Mouse (Mus musculus) limb, embryonic 15.5 days (tissue): ENCODE measurements around the gene Gps2. TPM values are rescaled to one million over a fixed set of nuclear protein-coding genes. Genes with fewer than 3 reads are reported as not detected.

ENCODE experiments used
- ATAC-seq: fragments of 200-750 bp; cut with Nextera tagmentation; 2 replicates; pipeline ENCODE4 v1.8.0; 2017; ENCODE audit warnings: low read depth, moderate TSS enrichment; ENCODE audit not compliant: insufficient number of reproducible peaks, low FRiP score, low TSS enrichment
- H3K27ac ChIP-seq: fragments of 300-500 bp; sonication (generic); 2 replicates; pipeline ENCODE4 v1.5.1; 2015; ENCODE audit warnings: moderate library complexity, mild to moderate bottlenecking, inconsistent platforms
- H3K27me3 ChIP-seq: fragments of 300-500 bp; sonication (generic); 2 replicates; pipeline ENCODE4 v1.6.1; 2015; ENCODE audit warnings: inconsistent platforms
- H3K36me3 ChIP-seq: fragments of 300-500 bp; sonication (generic); 2 replicates; pipeline ENCODE4 v1.6.1; 2015; ENCODE audit warnings: inconsistent platforms
- H3K4me1 ChIP-seq: fragments of 300-500 bp; sonication (generic); 2 replicates; pipeline ENCODE4 v1.6.1; 2015; ENCODE audit warnings: inconsistent platforms
- H3K4me2 ChIP-seq: fragments of 300-500 bp; sonication (generic); 2 replicates; pipeline ENCODE4 v1.6.1; 2015; ENCODE audit warnings: mild to moderate bottlenecking, inconsistent platforms
- H3K4me3 ChIP-seq: fragments of 300-500 bp; sonication (generic); 2 replicates; pipeline ENCODE4 v1.5.1; 2015; ENCODE audit warnings: mild to moderate bottlenecking, inconsistent platforms
- H3K9ac ChIP-seq: fragments of 300-500 bp; sonication (generic); 2 replicates; pipeline ENCODE4 v1.6.1; 2015; ENCODE audit warnings: inconsistent platforms
- H3K9me3 ChIP-seq: fragments of 300-500 bp; sonication (generic); 2 replicates; pipeline ENCODE4 v1.6.1; 2016; ENCODE audit warnings: inconsistent platforms
- WGBS: fragments of 180-500 bp; shearing (Covaris S2); methylation state at CpG from one replicate; pipeline ENCODE4 v1.1.7; 2015; 5-methylcytosine and 5-hydroxymethylcytosine counted together
- polyA plus RNA-seq: library from polyadenylated mRNA; unstranded; fragments of >200 nt; fragmentation: Nextera tagmentation; extraction: Ambion mirVana; gene quantifications from 2 replicates; pipeline ENCODE4 v1.2.1, GENCODE M21; 2015

Gene Gps2
- polyA plus RNA-seq = 71.5 and 77.1 TPM in 2 replicates

DNA sequence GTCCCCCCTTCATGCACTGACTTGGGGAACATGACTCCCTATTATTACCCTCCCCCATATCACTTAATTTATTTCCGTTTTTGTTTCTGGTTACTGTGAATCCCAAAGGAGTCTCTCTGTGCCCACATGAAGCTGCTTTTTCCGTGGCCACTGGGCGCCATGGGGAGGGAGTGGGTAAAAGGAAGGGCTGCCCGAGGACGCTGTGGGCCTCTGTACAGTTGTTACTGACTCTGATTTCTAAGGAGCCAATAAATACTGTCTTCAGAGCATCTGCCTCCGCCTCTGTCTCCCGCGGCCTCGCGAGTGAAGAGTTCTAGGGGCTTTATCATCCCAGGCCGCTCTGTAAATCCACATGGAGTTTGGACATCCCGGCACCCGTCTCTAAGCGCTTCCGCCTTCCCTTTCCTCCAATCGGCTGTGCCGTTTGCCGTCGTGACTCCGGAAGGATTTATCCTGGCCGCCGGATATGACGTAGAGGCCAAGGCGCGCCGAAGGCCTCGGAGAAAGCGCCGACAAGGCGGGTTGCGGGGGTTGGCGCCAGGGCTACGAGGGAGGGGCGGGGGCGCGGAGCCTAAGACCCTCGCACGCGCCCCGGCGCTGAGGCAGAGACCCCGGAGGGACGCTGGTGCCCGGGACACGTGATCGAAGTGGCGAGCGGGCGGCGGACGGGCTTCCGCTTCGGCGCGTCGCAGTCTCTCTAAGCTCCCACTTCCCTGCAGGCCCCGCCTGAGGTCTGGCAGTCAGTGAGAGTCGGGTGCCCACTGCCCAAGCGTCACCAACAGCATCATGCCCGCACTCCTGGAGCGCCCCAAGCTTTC lies at the start of gene Gps2:
Gene Gps2, plus strand, starts transcription at position 335 of the 818 bp plus-strand sequence.
- Histone ChIP-seq H3K27ac (peak within 1 kb of the TSS; percentile 88), H3K36me3 (peaks cover 86% of the 10 kb centered on the region), H3K9me3 (no peaks in the 10 kb centered on the region), H3K27me3 (no peaks in the 10 kb centered on the region), H3K9ac (peak within 1 kb of the TSS; percentile 71), H3K4me3 (peak within 1 kb of the TSS; percentile 70), H3K4me2 (peak within 1 kb of the TSS; percentile 82), H3K4me1 (peaks cover 32% of the 10 kb centered on the region)
- peak; percentile 83 for ATAC-seq
- 1% methylated on average over 60 of the region's 61 CpGs for WGBS

DNA sequence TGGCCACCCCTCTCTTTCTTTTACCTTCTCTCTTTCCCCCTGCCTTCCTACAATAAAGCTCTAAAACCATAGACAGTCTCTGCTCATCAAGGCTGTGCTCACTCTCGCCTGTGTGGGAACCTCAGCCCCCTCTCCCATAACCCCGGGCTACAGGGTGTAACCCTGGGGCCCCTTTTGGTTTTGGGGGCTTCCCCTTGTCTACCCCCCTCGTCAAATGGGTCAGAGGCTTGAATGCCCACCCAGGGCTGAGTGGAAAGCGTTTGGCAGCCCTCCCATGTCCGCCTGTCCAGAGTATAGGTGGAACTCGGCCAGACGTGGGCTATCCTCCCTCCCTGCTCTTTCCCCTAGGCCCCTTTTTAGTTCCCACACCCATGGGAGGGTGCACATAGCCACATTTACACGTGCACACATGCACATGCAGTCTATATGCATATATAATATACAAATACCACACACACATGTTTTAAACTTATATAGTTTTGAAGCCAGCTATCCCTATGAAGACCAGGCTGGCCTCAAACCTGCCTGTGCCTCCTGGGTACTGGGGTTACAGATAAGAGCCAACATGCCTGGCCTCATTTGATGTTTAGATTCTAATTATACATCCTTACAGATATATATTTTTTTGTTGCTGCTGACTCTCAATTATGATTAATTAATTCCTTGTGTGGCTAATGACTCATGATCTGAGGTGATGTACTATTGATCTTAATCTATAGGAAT lies 49.4 kb upstream of the Gps2 start:
- no peak for ATAC-seq
- Histone ChIP-seq H3K4me3 (no peak overlapping the region), H3K27me3 (peaks cover 7% of the 10 kb centered on the region; the same call in 1 of the 2 replicates), H3K9ac (no peak overlapping the region), H3K9me3 (no peaks in the 10 kb centered on the region), H3K27ac (no peak overlapping the region), H3K4me2 (no peak overlapping the region), H3K4me1 (peaks cover 4% of the 10 kb centered on the region; the same call in 1 of the 2 replicates), H3K36me3 (no peaks in the 10 kb centered on the region)
- 48% methylated on average over 8 of the region's 8 CpGs for WGBS

DNA sequence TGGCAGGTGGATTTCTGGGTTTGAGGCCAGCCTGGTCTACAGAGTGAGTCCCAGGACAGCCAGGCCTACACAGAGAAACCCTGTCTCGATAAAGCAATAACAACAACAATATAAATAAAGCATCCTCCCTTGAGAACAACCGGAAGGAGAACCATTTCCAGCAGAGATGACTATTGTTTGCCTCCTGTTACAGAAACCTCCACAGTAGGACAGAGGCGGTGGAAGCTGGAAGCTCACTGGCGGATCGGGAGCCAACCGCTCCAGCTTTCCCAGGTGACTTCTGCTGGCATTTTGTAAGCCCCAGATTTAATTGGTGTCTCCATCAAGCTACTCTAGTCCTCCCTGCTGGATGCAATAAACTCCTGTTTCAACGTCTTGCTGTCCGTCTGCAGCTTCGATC lies 48.1 kb upstream of the Gps2 start:
- no peaks in the 10 kb centered on the region for H3K27me3 ChIP-seq
- ATAC-seq = no peak
- H3K27ac ChIP-seq = no peak overlapping the region
- peaks cover 4% of the 10 kb centered on the region; the same call in 1 of the 2 replicates for H3K4me1 ChIP-seq
- H3K4me2 ChIP-seq = no peak overlapping the region
- H3K9me3 ChIP-seq = no peaks in the 10 kb centered on the region
- H3K36me3 ChIP-seq = no peaks in the 10 kb centered on the region
- H3K4me3 ChIP-seq = no peak overlapping the region
- 78% methylated on average over 9 of the region's 9 CpGs for WGBS
- no peak overlapping the region for H3K9ac ChIP-seq

DNA sequence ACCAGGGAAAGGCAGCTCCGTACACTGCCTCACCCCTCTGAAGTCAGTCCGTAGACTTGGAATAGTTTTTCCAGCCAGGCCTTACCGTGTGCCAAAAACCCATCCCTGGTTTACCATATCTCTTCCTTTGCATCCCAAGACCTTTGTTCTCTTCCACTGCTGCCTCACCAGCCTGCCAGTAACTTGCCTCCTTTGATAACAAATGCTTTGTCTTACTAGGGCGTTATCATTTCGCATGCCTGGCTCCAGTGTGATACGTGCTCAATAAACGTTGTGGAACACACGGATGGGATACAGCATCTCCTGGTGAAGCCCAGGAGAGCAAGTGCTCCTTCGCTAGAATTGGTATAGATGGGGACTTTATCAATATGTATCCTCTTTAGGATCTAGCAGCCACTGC lies 46.4 kb upstream of the Gps2 start:
- Histone ChIP-seq H3K4me1 (peaks cover 4% of the 10 kb centered on the region; the same call in 1 of the 2 replicates), H3K36me3 (no peaks in the 10 kb centered on the region), H3K27ac (no peak overlapping the region), H3K9ac (no peak overlapping the region), H3K9me3 (no peaks in the 10 kb centered on the region), H3K27me3 (no peaks in the 10 kb centered on the region), H3K4me2 (no peak overlapping the region), H3K4me3 (no peak overlapping the region)
- 72% methylated on average over 9 of the region's 9 CpGs for WGBS
- no peak for ATAC-seq

DNA sequence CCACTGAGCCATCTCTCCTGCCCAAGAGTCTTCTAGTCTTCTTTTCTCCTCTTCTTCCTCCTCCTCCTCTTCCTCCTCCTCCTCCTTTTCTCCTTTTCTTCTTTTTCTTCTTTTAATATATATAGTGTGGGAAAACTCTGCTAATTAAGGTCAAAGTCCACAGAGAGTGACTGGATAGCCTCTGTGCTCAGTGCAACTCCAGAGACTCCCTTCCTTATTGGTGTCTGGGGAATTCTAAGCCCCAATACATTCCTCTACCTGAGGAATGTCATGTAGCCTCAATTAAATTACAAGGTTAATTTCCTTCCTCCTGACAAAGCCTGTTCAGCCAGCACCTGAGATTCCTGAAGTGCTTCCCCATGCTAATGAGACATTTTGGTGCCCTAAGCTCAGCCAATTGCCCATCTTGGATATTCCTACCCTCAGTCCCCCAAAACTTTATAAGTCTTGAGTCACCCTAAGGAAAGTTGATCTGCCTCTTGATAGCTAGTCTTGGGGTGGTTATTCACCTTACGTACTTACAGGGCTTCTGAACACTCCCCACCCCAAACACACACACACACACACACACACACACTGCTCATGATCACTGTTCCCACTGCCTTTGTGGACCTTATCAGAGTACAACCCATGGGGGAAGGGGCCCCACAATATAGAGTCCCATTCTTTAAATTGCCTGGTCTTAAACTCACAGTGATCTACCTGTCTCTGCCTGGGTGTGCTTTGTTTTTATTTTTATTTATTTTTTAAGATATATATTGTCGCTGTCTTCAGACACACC lies 43.2 kb upstream of the Gps2 start:
- no peaks in the 10 kb centered on the region for H3K36me3 ChIP-seq
- H3K4me2 ChIP-seq = no peak overlapping the region
- H3K4me1 ChIP-seq = 0 out of 2 replicates have a peak, but pooled peaks cover under 1% of the 10 kb centered on the region
- WGBS = 81% methylated on average over 2 of the region's 2 CpGs
- ATAC-seq = no peak
- no peaks in the 10 kb centered on the region for H3K27me3 ChIP-seq
- no peak overlapping the region for H3K27ac ChIP-seq
- no peaks in the 10 kb centered on the region for H3K9me3 ChIP-seq
- H3K9ac ChIP-seq = no peak overlapping the region
- no peak overlapping the region for H3K4me3 ChIP-seq

DNA sequence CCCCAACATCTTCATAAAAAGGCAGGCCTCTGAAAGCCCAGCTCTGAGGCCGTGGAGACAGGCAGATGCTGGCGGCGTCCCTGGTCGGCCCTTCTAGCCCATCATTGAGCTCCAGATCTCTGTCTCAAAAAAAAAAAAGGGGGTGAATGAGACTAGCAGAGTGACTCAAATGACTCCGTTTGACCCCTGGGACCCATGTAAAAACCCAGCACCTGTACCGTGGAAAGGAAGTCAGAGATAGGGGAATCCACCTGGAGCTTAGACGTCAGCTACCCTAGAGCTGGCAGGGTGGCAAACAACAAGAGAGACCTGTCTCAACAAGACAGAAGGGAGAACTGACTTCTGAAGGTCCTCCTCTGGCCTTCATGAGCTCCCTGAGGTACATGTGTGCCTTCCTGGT lies 41.9 kb upstream of the Gps2 start:
- H3K4me3 ChIP-seq = no peak overlapping the region
- no peak overlapping the region for H3K27ac ChIP-seq
- WGBS = 83% methylated on average over 7 of the region's 7 CpGs
- no peaks in the 10 kb centered on the region for H3K36me3 ChIP-seq
- ATAC-seq = no peak
- no peaks in the 10 kb centered on the region for H3K9me3 ChIP-seq
- no peak overlapping the region for H3K9ac ChIP-seq
- peaks cover 13% of the 10 kb centered on the region for H3K4me1 ChIP-seq
- H3K4me2 ChIP-seq = no peak overlapping the region
- H3K27me3 ChIP-seq = no peaks in the 10 kb centered on the region

DNA sequence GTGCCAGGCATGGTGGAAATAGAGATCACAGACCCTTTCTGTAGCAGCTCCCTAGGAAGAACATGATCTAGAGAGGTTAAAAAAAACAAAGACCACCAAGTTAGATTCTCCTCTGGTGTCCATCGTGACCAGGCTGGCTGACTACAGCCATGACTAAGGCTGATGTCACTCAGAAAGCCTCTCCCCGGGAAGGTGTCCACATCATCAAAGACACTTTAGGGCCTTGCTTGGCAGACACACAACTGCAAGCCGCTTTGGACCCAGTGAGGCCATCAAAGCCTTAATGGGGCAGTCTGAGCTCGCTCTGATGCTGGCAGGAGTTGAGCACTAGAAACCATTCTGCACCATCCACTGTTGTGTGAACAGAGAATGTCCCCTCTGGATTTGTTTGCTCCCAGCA lies 41.2 kb upstream of the Gps2 start:
- Histone ChIP-seq H3K9ac (no peak overlapping the region), H3K4me2 (no peak overlapping the region), H3K4me1 (peaks cover 19% of the 10 kb centered on the region), H3K27ac (no peak overlapping the region), H3K9me3 (no peaks in the 10 kb centered on the region), H3K36me3 (no peaks in the 10 kb centered on the region), H3K4me3 (no peak overlapping the region), H3K27me3 (no peaks in the 10 kb centered on the region)
- WGBS = 69% methylated on average over 4 of the region's 4 CpGs
- no peak for ATAC-seq

DNA sequence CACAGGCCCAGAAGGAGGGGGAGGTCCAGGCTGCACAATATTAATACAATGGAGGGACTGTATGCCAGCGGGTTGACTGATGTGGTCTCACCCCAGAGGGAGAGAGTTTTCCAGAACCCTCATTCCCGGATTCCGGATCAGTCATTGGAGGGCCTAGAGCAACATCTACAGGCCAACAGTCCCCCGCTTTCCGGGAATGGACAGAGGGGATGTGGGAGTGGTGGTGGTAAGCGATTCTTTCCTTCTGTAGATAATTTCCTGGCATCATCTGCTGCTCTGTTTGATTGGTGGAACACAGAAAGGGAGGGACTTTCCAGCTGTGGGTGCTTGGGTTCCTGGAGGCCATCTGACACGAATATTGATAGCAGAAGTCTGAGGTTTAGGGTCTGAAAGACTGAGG lies 37.5 kb upstream of the Gps2 start:
- H3K9ac ChIP-seq = no peak overlapping the region
- no peak overlapping the region for H3K4me2 ChIP-seq
- peak overlapping the region; percentile 74 for H3K27ac ChIP-seq
- no peaks in the 10 kb centered on the region for H3K9me3 ChIP-seq
- H3K4me1 ChIP-seq = peaks cover 55% of the 10 kb centered on the region
- H3K36me3 ChIP-seq = no peaks in the 10 kb centered on the region
- 38% methylated on average over 7 of the region's 7 CpGs for WGBS
- no peaks in the 10 kb centered on the region for H3K27me3 ChIP-seq
- ATAC-seq = peak; percentile 31
- no peak overlapping the region for H3K4me3 ChIP-seq

DNA sequence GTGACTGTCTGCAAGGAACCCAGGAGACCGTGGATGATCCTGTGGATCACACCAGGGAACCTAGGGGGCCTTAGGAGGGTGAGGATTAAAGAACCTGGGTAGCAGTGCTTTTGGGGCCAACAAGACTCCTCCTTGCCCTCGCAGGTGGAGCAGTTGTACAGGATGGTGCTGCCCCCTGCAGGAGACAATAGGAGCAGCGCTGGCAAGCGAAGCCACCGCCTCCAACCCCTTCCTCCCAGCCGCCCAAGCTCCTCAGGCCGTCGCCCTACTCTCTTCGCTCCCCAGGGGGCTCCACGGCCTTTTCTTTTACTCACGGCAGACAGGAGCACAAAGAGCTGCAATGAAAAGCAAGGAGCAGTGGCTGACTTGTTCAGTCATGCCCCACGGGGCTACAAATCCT lies 36.8 kb upstream of the Gps2 start:
- peak overlapping the region; percentile 39; the same call in 1 of the 2 replicates for H3K4me2 ChIP-seq
- no peaks in the 10 kb centered on the region for H3K36me3 ChIP-seq
- WGBS = 4% methylated on average over 12 of the region's 12 CpGs
- ATAC-seq = no peak
- no peaks in the 10 kb centered on the region for H3K9me3 ChIP-seq
- H3K27me3 ChIP-seq = no peaks in the 10 kb centered on the region
- H3K4me1 ChIP-seq = peaks cover 62% of the 10 kb centered on the region
- H3K9ac ChIP-seq = no peak overlapping the region
- H3K4me3 ChIP-seq = peak overlapping the region; percentile 19
- peak overlapping the region; percentile 74 for H3K27ac ChIP-seq

DNA sequence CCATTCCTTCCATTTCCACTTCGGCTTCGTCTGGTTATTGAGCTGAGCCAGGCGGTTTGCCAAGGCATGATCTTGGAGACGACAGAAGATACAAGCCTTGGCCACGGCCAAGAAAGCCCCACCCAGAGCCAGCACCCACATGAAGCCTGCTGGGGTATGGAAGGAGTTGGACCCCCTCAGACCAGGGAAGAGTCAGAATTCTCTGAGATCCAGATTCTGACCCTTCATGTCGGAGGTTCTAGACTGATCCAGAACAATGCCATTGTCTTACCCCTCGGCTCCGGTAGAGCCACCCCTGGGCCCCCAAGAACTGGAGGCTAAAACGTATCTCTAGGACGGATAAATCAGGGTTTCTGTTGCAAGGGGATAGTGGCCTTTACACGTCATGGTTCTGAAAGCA lies 35.8 kb upstream of the Gps2 start, which contains the start of gene Tmem95:
Gene Tmem95, minus strand, starts transcription at position 141 of the 400 bp plus-strand sequence.
- 77% methylated on average over 11 of the region's 11 CpGs for WGBS
- ATAC-seq = no peak
- peak within 1 kb of the TSS; percentile 19 for H3K4me3 ChIP-seq
- peaks cover 62% of the 10 kb centered on the region for H3K4me1 ChIP-seq
- H3K36me3 ChIP-seq = no peaks in the 10 kb centered on the region
- no peak within 1 kb of the TSS for H3K9ac ChIP-seq
- H3K27ac ChIP-seq = peak within 1 kb of the TSS; percentile 74
- no peaks in the 10 kb centered on the region for H3K9me3 ChIP-seq
- H3K27me3 ChIP-seq = no peaks in the 10 kb centered on the region
- H3K4me2 ChIP-seq = peak within 1 kb of the TSS; percentile 90; the same call in 1 of the 2 replicates

DNA sequence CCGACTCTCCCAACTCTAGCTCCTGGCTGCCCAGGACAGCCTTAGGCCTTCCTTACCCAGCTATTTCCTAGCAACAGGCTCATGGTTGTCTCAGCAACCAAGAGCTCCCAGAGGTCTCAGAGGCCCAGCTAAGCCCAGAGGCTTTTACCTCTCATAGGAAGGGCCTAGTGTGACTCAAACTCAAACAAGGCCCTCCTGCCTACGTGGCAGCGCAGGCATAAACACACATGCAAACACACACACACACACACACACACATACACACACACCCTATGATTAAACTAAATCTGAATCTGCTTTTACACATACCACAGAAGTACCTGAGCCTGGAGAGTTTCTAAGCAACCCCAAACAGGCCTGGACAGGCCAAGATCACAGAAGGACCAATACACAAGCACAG lies 35.3 kb upstream of the Gps2 start:
- Histone ChIP-seq H3K36me3 (no peaks in the 10 kb centered on the region), H3K9ac (no peak overlapping the region), H3K27ac (no peak overlapping the region), H3K4me2 (0 out of 2 replicates have a peak overlapping the region, but pooled peaks have one; percentile 90), H3K4me1 (peaks cover 62% of the 10 kb centered on the region), H3K9me3 (no peaks in the 10 kb centered on the region), H3K4me3 (no peak overlapping the region), H3K27me3 (no peaks in the 10 kb centered on the region)
- WGBS = 65% methylated on average over 3 of the region's 3 CpGs
- no peak for ATAC-seq
